Mouse (Mus musculus) olfactory bulb, adult 2 months (tissue): Measurements from ENCODE around the gene Cfdp1.

Experiments used
- CTCF ChIP-seq: fragments of 200-500 bp; IDR thresholded peaks from 2 replicates; pipeline ENCODE4 v1.5.1; 2012; ENCODE audit warnings: low read depth, mild to moderate bottlenecking, low read length, moderate library complexity; ENCODE audit not compliant: insufficient read depth
- POLR2A ChIP-seq: fragments of 200-500 bp; IDR thresholded peaks from 2 replicates; pipeline ENCODE4 v1.6.1; 2012; ENCODE audit warnings: mild to moderate bottlenecking, low read depth, low read length, moderate library complexity; ENCODE audit not compliant: insufficient read depth

DNA sequence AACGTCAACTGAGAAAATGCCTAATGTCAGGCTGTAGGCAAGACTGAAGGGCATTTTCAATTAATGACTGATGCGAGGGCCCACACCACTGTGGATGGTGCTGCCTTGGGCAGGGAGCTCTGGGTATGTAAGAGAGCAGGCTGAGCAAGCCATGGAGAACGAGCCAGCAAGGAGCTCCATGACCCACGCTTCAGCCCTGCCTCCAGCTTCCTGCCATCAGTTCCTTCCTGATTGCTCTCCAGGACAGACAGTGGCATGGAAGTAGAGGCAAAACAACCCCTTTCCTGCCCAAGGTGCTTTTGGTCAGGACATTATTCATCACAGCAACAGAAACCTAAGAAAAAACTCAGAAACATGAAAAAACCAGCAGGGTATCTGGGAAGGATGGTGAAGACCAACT is 33.4 kb downstream of the Cfdp1 start:
- TF ChIP-seq CTCF (no peak), POLR2A (no peak)
